Mouse (Mus musculus): ENCODE results near the gene Hbq1b. TPM values are rescaled to one million over a fixed set of nuclear protein-coding genes. Genes with fewer than 3 reads are reported as not detected.
"Not testable (repeated sequence)": the region's sequence is repeated elsewhere in the genome, so short reads cannot be mapped to it uniquely, and the experiment has no call there.

The Hbq1b gene
- total RNA-seq, 2 experiments from 2014 or later, result 1.4 to 2.2 TPM

- intact Hi-C loops (cut with DNase I), result no loop called here
- no peak for DNase-seq (ENCODE audit: low spot score in 2 of 2)
Observed at GRCm38 (mm10) chr11:32266194-32266593, 20.6 kb upstream of the Hbq1b start.

GRCm38 (mm10) chr11:32266776-32267175, 20.0 kb upstream of the Hbq1b start:
- intact Hi-C loops (cut with DNase I), result no loop called here
- no peak for DNase-seq (ENCODE audit: low spot score in 2 of 2)

- intact Hi-C loops (cut with DNase I), result no loop called here
- peak; percentile 97 for DNase-seq (ENCODE audit: low spot score in 2 of 2)
Observed at GRCm38 (mm10) chr11:32267188-32267884, 19.4 kb upstream of the Hbq1b start, which contains the start of gene Nprl3. Gene Nprl3 (minus strand): TSS chr11:32267707.

GRCm38 (mm10) chr11:32267964-32268363, 18.8 kb upstream of the Hbq1b start:
- no peak for DNase-seq (ENCODE audit: low spot score in 2 of 2)
- intact Hi-C loops (cut with DNase I), result no loop called here

GRCm38 (mm10) chr11:32268952-32269351, 17.8 kb upstream of the Hbq1b start:
- intact Hi-C loops (cut with DNase I), result no loop called here
- no peak for DNase-seq (ENCODE audit: low spot score in 2 of 2)

- DNase-seq (ENCODE audit: low spot score in 2 of 2), result no peak
- intact Hi-C loops (cut with DNase I), result no loop called here
Observed at GRCm38 (mm10) chr11:32271178-32271577, 15.6 kb upstream of the Hbq1b start.

GRCm38 (mm10) chr11:32276347-32276746, 10.4 kb upstream of the Hbq1b start, which contains the start of gene Hba-x:
Gene Hba-x (plus strand): TSS chr11:32276400.
- no peak for DNase-seq (ENCODE audit: low spot score in 2 of 2)

GRCm38 (mm10) chr11:32277736-32278457, 8.9 kb upstream of the Hbq1b start:
- intact Hi-C loops (cut with DNase I), result no loop called here
- DNase-seq (ENCODE audit: low spot score in 2 of 2), result no peak

More at GRCm38 (mm10) chr11:32276347-32276746, 10.4 kb upstream of the Hbq1b start, which contains the start of gene Hba-x:
- intact Hi-C loops (cut with DNase I), result no loop called here

GRCm38 (mm10) chr11:32278458-32278957, 8.3 kb upstream of the Hbq1b start:
- no peak for DNase-seq (ENCODE audit: low spot score in 2 of 2)
- intact Hi-C loops (cut with DNase I), result no loop called here

- intact Hi-C loops (cut with DNase I), result loop anchor here (10.0 kb wide), 1 partner anchor 54 kb away; no protein-coding TSS in a partner anchor
- no peak for DNase-seq (ENCODE audit: low spot score in 2 of 2)
Observed at GRCm38 (mm10) chr11:32280646-32281045, 6.1 kb upstream of the Hbq1b start.

- intact Hi-C loops (cut with DNase I), result loop anchor here (10.0 kb wide), 1 partner anchor 53 kb away; no protein-coding TSS in a partner anchor
- no peak for DNase-seq (ENCODE audit: low spot score in 2 of 2)
Observed at GRCm38 (mm10) chr11:32281416-32282144, 5.2 kb upstream of the Hbq1b start.

GRCm38 (mm10) chr11:32283091-32283777, 3.5 kb upstream of the Hbq1b start, which contains the start of gene Hba-a1:
Gene Hba-a1 (plus strand): TSS chr11:32283511.
- not testable (repeated sequence) for DNase-seq (ENCODE audit: low spot score in 2 of 2)
- intact Hi-C loops (cut with DNase I), result loop anchor here (10.0 kb wide), 1 partner anchor 52 kb away; no protein-coding TSS in a partner anchor

- intact Hi-C loops (cut with DNase I), result loop anchor here (10.0 kb wide), 1 partner anchor 50 kb away; no protein-coding TSS in a partner anchor
- DNase-seq (ENCODE audit: low spot score in 2 of 2), result not testable (repeated sequence)
Observed at GRCm38 (mm10) chr11:32284582-32284981, 2.2 kb upstream of the Hbq1b start.

GRCm38 (mm10) chr11:32285031-32285775, 1.6 kb upstream of the Hbq1b start:
- no peak for DNase-seq (ENCODE audit: low spot score in 2 of 2)

GRCm38 (mm10) chr11:32285887-32286286, 878 bp upstream of the Hbq1b start:
- intact Hi-C loops (cut with DNase I), result loop anchor here (10.0 kb wide), 1 partner anchor 49 kb away; no protein-coding TSS in a partner anchor
- DNase-seq (ENCODE audit: low spot score in 2 of 2), result not testable (repeated sequence)

More at GRCm38 (mm10) chr11:32285031-32285775, 1.6 kb upstream of the Hbq1b start:
- intact Hi-C loops (cut with DNase I), result loop anchor here (10.0 kb wide), 1 partner anchor 50 kb away; no protein-coding TSS in a partner anchor

- no peak for DNase-seq (ENCODE audit: low spot score in 2 of 2)
- intact Hi-C loops (cut with DNase I), result loop anchor here (10.0 kb wide), 1 partner anchor 47 kb away; no protein-coding TSS in a partner anchor
Observed at GRCm38 (mm10) chr11:32287493-32287825, 694 bp downstream of the Hbq1b start.

GRCm38 (mm10) chr11:32292819-32293218, 6.1 kb downstream of the Hbq1b start:
- intact Hi-C loops (cut with DNase I); DNase-seq (ENCODE audit: low spot score in 2 of 2): not testable (repeated sequence)

- intact Hi-C loops (cut with DNase I), result not testable (repeated sequence)
Observed at GRCm38 (mm10) chr11:32293479-32293878, 6.7 kb downstream of the Hbq1b start.

More at GRCm38 (mm10) chr11:32293479-32293878, 6.7 kb downstream of the Hbq1b start:
- DNase-seq (ENCODE audit: low spot score in 2 of 2), result not testable (repeated sequence)
